Mouse (Mus musculus) frontal cortex, postnatal 10 days (tissue): ENCODE data around the gene Dock7.

ENCODE experiments used
- DNase-seq, 2 experiments: peaks; one replicate each; pipeline ENCODE4 v3.0.0; 2022; ENCODE audit warnings: low spot score in 2 of 2, mixed read lengths in 1 of 2

Gene Dock7

DNA sequence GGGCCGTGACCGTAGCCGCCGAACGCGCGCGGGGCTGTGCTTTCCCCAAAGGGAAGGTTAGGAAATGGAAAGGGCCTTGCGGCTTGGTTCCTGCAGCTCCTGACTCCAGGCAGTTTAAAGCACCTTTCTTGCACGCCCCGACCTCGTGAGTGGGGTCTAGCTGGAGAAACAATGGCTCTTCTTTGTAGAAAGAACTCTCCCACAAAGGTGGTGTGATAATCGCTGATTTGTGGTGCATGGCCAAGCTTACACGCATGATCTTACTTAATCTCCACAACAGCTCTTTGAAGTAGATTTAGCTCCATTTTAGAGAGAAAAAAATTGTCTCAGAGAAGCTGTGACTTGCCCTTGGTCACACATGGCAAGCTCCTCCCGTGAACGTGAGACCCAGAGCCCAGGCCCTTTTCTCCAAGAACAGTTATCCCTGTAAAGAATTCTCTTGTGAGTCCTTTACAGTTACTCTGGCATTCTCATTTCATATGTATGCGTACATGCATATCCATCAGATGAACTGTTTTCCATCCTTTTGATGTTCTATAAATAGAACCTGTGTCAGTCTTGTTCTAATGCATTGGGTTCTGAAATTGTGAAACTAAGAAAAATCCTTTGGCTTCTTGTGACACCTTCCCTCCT, 524 bp upstream of the Dock7 start:
- DNase-seq = no peak

DNA sequence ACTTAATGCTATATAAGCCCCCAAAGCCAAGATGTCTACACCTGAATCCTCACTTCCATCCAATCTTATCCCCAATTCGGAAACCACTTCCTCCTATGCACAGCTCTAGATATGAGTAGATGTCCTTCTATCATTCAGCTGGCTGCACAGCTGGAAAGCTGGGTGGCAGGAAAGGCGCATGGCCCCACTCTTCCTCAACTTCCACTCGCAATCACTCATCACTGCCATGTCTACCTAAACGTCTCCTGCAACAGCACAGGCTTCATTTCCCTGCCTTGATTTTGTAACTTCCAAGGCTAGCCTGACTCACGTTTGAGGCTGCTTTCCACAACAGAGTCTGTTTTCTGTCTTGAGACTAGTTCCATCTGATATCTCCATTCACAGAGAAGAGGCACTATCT, 1.7 kb downstream of the Dock7 start:
- DNase-seq = no peak

DNA sequence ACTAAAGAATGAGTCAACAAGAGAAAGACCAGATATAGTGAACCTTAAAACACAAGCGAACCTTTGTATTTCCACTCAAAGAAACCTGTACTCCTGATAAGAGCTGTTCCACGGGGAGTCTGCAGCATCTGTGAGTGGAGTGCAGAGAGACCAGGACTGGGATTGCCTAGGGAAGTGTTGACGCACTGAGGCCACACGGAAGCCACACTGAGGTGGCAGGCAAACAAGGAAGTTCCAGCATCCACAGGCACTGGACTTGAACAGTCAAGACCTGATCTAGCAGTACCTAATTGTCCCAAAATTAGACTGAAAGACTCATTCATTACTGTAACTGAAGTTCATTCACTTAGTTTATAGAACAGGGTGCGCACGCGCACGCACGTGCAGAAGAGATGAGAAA, 4.9 kb downstream of the Dock7 start:
- no peak for DNase-seq

DNA sequence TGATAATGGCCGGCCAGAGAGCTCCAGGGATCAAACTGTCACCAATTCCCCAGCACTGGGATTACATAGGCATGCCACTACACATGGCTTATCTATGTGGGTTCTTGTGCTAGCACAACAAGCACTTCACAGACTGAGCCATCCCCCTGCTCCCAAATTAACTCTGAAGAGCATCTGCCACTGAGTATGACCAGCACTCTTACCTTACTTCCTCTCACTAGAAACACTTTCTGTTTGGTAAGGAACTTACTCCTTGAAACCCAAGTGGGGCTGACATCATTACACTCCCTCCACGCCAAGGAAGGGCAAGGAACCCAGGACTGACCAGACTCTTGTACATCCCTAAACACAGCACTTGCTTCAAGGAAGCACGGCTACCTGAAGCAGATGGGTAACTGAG, 9.0 kb downstream of the Dock7 start:
- no peak for DNase-seq

DNA sequence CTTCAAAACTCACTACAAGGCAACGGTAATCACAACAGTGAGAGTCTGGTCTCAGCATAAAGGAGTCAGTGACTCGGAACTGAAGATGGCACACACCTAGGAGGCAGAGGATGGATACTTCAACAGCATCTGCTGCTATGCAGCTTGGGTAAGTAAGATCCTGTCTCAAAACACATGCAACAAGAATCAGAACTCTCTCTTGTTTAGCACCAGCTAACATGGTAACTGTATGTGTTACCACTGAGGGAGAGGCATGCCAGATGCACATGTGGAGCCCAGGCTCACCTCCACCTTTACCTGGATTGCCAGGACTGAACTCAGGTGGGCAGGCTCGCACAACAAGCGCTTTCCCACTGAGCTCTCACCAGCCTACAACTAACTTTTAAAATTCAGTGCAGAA, 11.9 kb downstream of the Dock7 start:
- DNase-seq = no peak

DNA sequence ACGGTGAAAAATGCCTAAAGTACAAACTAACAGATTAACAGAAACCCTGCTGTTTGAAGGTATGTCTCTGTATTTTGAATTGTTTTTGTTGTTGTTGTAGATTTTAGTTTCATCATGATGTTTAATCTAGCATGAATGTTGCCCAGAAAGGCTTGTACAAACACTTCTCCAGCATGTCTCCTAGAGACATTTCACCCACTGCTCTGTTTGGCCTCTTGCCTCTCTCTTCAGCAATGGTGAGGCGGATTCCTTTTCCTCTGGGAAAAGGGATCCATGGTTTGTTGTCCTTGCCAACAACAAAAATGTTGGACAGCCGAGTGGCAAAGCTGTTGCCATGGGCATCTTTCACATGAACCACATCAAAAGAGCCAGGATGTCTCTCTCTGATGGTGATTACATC, 17.9 kb downstream of the Dock7 start:
- DNase-seq = no peak

DNA sequence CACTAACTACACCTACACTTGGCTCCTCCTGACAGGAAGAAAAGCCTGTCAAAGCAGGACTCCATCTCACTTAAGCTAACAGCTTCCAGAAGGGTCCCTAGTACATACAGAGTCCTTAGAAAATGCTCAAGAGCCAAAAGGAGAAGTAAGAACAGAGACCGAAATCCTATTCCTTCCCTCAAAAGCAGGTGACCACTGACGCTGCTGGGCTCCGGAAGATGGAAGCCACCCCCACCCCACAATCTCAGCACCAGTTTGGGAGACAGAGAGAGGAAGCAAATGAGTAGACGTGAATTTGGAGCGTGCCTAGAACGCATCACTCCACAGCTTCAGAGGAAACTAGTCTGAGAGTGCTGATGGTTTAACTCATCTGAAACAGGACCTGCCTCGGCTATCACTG, 20.0 kb downstream of the Dock7 start:
- DNase-seq = no peak

DNA sequence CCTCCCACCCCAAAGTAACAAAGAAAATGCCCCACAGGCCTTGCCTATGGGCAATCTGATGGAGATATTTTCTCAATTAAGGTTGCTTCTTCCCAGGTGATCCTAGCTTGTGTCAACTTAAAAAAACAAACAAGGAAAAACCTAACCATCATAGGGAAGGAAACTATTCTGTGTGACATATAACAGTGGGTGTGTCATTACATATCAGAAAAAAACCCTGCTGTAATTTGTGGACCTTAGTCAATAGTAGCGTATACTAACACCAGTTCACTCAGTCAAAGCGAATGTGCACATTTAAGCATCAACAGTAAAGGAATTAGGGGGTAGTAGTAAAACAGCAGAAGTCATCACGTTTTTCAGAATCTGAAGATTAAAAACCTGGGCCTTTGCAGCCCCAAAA, 28.9 kb downstream of the Dock7 start:
- DNase-seq = no peak

DNA sequence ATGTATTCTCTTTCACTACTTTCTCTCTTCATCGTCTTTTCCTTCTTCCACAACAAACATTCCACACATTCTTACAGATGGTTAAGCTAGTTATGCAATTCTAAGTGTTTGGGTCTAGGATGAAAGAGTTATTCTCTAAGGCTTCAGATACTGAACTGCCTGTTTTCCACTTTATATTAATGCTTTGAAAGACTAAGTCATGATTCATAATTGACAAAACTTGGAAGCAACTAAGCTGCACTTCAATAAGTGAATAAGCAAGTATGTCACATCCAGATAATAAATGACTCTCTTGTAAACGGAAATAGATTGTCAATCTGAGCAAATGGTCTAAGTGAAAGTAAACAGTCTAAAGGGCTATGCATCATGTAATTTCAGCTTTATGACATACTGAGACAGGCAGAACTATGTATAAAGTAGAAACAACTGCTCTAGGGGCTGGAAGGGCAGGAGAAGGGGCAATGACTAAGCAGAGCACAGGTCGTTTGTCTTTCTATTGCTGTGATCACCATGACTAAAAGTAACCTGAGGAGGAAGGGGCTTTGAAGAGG, 29.5 kb downstream of the Dock7 start:
- DNase-seq = no peak

DNA sequence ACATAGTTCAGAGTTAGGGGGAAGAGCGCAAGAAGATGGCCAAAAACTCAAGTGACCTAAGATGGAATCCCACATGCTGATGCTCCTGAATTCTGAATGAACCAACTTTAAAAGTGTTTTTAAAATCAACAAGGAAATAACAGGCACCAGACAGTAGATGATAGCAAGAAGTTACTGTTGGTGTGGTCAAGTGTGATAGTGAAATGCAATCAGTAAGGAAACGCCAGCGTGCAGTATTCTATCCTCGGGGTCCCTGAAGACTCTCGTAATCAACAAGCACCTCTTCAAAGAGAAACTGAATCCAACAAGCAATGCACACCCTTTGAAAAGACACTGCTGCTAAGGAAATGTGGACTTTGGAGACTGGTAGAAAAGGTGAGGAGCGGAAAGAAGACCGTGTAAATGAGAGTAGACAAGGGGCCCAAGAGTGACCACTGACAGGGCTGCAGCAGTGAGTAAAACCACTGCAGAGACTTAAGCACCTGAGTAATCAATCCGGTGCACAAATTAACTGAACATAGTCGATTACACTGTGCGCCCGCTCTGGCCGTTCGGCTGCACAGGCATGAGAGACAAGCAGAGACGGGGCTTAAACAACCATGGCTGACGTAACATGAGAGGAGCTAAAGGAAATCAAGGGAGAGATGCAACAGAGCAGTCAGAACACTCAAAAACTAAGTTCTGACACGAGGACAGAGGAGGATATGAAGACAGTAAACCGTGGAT, 32.8 kb downstream of the Dock7 start:
- DNase-seq = no peak

DNA sequence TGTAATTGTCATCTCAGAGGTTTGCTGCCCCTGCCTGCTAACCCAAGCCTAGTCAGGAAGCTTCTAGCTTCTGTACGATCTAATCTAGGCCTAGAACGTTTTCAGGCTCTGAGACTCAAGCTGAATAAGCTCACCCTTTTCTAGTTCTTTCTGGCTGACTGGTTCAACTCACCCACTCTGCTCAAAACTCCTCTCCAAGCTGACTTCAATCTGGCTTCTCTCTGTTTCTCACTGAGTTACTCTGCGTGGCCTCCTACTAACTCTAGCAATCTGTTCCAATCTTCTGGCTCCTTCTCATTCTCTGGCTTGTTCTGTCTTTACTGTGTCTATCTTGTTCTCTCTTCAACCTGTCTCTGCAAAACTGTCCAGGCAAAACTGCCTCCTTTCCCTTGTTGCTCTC, 36.9 kb downstream of the Dock7 start:
- no peak for DNase-seq

DNA sequence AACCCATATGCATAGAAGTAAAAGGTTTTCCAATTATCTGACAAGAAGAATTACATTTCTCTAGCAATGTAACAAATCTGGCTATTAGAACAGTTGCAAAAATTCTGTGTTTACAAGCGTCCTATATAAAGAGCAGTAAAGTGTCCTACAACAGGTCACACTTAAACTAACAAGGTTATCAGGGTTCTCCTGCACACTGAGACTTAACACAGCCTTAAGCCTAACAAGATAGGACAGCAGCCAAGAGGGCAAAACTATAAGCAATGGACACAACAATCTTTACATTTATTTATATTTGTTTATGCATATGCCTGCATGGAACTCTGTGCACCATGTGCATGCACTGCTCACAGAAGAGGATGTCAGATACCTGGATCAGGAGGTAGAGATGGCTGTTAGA, 39.5 kb downstream of the Dock7 start:
- no peak for DNase-seq

DNA sequence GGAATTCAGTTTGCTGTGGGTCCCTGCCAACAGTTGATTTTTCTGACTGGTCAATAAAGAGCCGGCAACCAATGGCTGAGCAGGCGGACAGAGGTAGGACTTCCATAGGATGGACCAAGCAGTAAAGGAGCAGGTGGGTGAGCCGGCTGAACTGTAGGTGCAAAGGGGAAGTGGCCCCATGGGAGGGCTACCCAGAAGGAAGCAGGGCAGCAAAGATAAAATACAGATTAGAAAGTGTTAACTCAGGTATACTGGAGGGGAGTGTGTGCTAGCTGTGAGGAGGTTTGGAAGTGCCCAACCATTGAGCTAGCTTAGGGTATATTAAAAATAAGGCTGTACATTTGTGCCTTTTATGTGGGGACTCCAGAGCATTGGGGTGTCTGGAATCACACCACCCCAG, 42.7 kb downstream of the Dock7 start:
- DNase-seq = no peak

DNA sequence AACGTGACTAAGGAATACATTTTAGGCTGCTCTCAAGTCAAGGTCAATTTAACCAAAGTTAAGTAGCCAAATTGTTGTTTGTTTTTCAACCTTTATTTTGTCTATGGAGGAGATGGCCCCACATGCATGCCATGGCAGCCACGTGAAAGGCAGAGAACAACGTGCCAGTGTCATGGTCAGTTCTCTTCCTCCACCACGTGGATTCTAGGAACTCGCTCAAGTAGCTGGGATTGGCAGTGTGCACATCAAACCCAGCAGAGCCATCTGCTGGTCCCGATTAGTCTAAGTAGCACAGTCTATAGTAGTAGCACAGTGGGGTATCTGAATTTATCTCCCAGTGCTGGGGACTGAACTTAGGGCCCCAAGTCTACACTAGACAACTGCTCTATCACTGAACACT, 51.9 kb downstream of the Dock7 start:
- no peak for DNase-seq

DNA sequence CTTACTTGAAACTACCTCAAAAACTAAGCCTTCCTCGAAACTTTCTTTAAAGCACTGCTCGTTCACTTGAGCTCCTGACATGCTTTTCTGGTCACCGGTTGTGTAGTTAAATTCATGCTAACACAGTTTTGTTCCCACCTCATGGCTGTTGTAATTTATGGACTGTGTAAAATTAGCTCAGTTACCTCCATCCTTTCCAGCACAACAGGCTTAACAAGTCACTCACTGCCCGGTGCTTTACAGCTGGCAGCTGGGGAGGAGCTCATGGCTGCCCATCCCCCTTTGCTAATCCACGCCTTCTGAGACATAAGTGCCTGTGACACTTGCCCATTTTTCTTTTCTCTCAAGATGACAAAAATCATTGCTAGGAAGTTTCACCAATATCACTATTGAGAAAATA, 56.2 kb downstream of the Dock7 start:
- DNase-seq = no peak

DNA sequence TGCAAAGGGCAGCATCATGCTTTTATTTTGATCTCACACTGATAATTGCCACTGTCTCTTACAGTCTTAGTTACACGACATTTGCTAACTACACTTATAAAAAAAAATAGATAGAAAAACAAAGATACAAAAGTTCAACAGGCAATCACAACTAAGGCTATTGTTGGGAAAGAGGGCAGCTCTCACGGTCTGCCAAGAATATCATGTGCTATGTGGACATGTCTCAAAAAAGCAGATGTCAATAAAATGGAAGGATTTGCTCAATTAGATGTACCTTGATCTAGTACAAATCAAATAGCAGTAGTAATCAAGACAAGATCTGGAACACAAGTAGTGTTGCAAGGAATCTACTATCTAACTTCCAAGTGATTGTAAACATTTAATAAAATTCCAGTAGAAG, 72.1 kb downstream of the Dock7 start:
- no peak for DNase-seq

DNA sequence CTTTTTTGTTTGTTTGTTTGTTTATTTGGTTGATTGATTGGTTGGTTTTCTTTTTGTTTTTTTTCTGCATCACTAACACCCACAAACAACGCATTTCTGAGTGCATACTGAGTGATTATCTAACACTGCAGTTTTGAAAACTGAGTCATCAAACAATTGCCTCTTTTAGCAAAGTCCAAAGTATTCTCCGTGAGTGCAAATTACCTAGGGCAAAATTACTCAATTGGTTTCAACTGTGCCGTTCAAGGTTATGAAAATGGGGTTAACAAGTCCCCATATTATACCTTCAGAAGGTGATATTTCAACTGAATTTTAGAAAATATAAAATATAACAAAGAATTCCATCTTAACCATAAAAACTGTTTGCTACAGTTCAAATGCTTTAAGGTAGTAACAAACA, 74.2 kb downstream of the Dock7 start:
- no peak for DNase-seq

DNA sequence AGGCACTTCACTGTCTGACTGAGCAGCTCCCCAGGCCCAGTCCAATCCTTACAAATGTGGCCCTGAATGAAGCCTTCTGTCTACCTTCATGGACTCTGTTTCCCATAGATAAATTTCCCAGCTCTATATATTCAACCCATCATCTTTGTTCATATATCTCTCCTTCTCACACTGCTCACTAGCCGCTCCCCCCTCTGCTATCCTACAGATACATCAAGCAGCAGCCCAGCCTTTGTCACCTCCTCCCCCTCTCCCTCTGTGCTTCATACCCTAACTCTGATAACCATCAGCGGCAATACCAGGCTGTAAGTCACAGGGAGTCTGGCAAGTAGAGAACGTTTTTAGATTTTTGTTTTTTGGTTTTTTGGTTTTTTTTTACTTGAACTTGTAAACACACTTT, 75.9 kb downstream of the Dock7 start:
- DNase-seq = no peak

DNA sequence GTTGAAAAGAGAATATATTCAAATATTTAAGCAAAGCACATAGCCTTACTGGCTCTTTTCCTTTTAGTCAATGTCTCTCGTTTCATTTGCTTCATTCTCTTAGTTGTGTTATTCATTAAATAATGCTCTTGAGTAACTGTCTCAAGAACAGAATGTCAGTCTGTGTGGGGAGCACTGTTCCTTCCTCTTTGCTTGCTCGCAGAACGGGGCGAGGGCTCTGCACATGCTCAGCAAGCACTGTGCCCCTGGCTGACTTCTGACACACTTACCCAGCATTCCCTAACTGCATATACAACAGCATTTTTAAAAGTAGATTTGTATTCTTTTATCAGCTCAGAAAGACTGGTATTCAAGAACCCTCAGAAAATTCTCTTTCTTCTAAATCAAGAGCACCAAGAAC, 87.8 kb downstream of the Dock7 start:
- no peak for DNase-seq

DNA sequence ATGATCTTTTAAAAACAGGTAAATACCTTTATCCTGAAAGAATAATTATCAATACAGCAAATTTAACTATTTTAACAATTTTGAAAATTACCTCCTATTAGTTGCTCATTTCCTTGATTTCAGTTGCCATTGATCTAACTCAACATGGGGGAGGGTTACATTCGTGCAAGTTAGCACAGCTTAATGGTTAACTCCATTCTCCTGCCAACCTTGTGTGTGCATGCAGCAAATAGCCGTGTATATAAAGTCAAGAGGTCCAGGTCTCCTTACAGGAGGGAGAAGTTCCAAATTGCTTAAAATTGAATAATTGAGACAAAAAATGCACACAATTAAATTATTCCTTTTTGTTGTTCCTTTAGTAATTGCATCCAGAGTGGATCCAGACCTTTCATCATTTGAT, 90.0 kb downstream of the Dock7 start, which contains the start of gene Angptl3:
TSS of gene Angptl3 (plus strand) at position 269 of the 400 bp plus-strand sequence.
- DNase-seq = no peak

DNA sequence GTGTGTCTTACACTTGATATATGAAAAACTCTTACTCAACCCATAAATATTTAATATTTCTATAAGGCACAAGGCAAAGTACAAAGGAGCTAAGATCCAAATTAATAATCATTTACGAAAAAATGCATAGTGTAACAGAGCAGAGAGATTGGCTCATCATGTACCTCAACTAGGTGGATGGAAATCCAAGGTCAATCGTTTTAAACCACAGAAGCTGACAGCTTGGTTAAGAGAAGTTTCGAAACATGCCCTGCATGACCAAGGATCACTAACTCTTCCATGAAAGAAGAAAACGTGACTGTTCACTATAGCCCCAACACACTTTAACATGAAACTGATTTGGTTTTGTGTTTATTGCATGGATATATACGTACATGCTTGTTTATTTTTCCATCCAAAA, 92.3 kb downstream of the Dock7 start:
- DNase-seq = no peak

DNA sequence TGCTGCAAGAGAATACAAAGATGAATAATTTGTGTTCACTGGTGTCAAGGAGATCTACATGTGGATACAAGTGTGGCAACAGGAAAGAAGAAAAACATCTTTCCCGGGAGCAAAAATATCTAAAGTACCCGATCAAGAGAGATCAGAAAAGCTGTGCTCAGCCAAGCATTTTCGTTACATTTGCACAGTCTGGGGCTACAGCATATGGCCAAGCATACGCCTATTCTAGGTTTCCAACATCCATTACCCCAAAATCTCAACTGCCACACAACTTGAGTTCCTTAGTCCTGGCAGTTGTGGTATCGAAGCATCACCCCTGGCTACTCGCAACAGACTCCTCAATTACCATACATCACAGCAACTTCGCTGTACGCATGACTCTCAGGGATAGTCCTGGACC, 98.5 kb downstream of the Dock7 start:
- no peak for DNase-seq

DNA sequence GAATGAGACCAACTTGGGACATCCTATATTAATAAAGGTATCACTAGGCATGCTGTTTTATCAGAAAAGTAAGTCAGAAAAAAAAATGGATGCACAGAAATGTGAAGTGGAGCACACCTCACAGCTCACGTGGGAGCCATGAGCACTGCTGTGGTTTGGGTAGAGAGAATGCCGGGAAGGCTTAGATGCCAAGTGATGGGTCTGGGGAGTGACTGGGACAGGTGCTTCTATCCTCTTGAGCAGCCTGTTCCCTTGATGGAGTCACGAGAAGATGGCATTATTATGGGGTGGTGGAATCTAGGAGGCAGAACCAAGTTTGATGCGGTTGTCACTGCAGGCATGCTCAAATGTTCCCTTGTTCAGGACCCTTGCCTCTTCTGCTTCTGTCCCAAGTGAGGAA, 109.7 kb downstream of the Dock7 start:
- no peak for DNase-seq

DNA sequence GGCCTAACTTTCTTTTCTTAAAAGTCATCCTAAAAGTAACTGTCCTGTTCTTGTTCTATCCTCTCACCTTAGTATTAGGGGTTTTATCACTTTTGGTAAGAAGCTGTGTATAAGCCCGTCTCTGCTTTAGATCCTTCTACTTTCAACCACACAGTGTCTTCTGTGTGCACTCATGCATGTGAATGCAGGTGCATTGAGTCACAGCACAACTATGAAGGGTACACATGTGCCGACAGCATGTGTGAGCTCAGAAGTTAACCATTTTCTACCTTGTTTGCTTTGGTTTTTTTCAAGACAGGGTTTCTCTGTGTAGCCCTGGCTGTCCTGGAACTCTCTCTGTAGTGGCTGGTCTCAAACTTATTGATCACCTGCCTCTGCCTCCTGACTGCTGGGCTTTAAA, 114.4 kb downstream of the Dock7 start:
- DNase-seq = no peak
